Mouse (Mus musculus) cerebellum, adult 2 months (tissue): ENCODE measurements around the gene Hmcn2.

Experiments
- CTCF ChIP-seq: fragments of 200-500 bp; IDR thresholded peaks from 2 replicates; pipeline ENCODE4 v1.5.1; 2011; ENCODE audit warnings: low read depth, mild to moderate bottlenecking, control low read depth, low read length, moderate library complexity, borderline replicate concordance; ENCODE audit not compliant: insufficient read depth
- POLR2A ChIP-seq: fragments of 200-500 bp; IDR thresholded peaks from 2 replicates; pipeline ENCODE4 v1.6.1; 2011; ENCODE audit warnings: low read length, control low read depth, borderline replicate concordance; ENCODE audit not compliant: insufficient read depth

- TF ChIP-seq CTCF (peak; percentile 42; the same call in 1 of the 2 replicates), POLR2A (no peak)
Observed at GRCm38 (mm10) chr2:31472406-31473065, 158.3 kb downstream of the Hmcn2 start.
